Mouse (Mus musculus) colon, adult 2 months (tissue): Measurements from ENCODE around the gene Olfr1448. TPM values are rescaled to one million over a fixed set of nuclear protein-coding genes. Genes with fewer than 3 reads are reported as not detected.

Experiments
- polyA plus RNA-seq: library from polyadenylated mRNA; depleted of rRNA; stranded (reverse); fragments of >200 nt; gene quantifications from 2 replicates; pipeline ENCODE4 v1.2.3, GENCODE M21; 2012; rRNA removed

Gene Olfr1448
- polyA plus RNA-seq = not detected in 2 replicates

DNA sequence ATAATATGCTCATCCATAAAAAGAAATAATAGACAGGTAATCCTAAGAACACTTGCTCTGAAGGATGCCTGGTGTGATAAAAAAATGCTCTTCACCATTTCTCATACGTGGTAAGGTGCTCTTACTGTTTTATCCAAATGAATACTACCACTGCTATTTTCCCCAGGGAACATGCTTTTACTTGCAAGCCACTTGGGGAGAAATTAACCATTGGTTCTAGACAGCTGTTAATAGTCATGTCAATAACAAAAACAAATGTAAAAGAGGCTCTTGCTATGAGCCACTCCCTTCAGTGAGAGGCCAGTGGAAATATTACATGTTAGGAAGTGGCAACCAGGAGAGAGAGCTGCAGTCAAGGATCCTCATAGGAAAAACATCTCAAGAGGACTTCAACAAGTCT is at the start of gene Olfr1448:
Gene Olfr1448 (minus strand): TSS at position 101 of the 400 bp plus-strand sequence.

GRCm38 (mm10) chr19:12949958-12950357 is 25.7 kb upstream of the Olfr1448 start, which contains the start of gene Olfr1450:
Gene Olfr1450 (plus strand): TSS chr19:12950258.

DNA sequence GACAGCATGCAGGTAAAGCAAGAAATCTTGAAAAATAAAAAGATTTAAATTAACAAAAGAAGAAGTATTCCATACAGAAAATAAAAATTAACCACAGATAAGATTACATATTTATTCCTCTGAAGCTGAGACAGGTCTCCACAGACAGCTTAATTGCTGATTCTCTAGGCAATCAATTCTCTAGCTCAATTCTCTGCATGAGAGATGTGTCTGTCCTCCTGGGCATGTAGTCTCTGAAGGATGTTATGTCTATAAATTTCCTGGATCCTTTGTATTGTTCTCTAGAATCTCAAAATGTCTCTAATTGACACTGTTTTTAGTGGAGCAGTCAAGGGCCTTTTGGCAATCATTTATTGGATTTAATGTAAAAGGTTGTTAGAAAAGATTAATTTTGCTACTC is 6.3 kb upstream of the Olfr1448 start, which contains the start of gene Olfr1449:
Gene Olfr1449 (plus strand): TSS at position 301 of the 400 bp plus-strand sequence.

GRCm38 (mm10) chr19:12903643-12904042 is 20.6 kb downstream of the Olfr1448 start, which contains the start of gene Olfr1447:
Gene Olfr1447 (minus strand): TSS chr19:12903743.

GRCm38 (mm10) chr19:12893424-12893823 is 30.8 kb downstream of the Olfr1448 start, which contains the start of gene Olfr1446:
Gene Olfr1446 (minus strand): TSS chr19:12893524.

DNA sequence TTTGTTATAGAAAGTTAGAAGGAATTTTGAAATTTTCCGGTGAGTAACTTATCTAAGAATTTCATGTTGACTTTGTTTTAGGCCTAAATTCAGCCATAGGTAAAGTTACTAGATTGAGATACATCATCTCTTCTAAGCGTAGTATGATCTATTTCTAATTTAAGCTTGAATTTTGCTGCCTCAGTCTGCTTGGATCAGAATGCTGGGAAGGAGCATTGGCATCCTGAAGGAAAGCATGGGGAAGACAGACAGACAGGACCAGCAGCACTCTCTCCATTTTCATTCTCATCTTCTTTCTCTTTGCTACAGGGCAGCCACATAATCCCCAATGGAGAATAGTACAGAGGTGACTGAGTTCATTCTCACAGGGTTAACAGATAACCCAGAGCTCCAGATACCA is 40.7 kb downstream of the Olfr1448 start, which contains the start of gene Olfr1445:
Gene Olfr1445 (plus strand): TSS at position 301 of the 400 bp plus-strand sequence.

Other genes starting within 250 kb of the Olfr1448 start
- gene Olfr1443, start 246.3 kb downstream of the Olfr1448 start, polyA plus RNA-seq = not detected in 2 replicates
- gene Keg1, start 228.6 kb downstream of the Olfr1448 start, polyA plus RNA-seq = 0.10 TPM in 1 of 2 replicates, not detected in the other
- gene Cntf, start 158.8 kb downstream of the Olfr1448 start, polyA plus RNA-seq = 0.27 TPM in 1 of 2 replicates, not detected in the other
- gene Zfp91, start 128.3 kb downstream of the Olfr1448 start, polyA plus RNA-seq = 11.1 and 11.5 TPM in 2 replicates
- 2.3 and 2.5 TPM in 2 replicates for gene Lpxn, start 128.2 kb downstream of the Olfr1448 start, polyA plus RNA-seq
- not detected in 2 replicates for gene Gm5244, start 77.7 kb downstream of the Olfr1448 start, polyA plus RNA-seq
- gene Olfr1444, start 67.1 kb downstream of the Olfr1448 start, polyA plus RNA-seq = not detected in 2 replicates
- gene Olfr1445, start 40.6 kb downstream of the Olfr1448 start, polyA plus RNA-seq = not detected in 2 replicates
- gene Olfr1446, start 30.9 kb downstream of the Olfr1448 start, polyA plus RNA-seq = not detected in 2 replicates
- gene Olfr1447, start 20.7 kb downstream of the Olfr1448 start, polyA plus RNA-seq = not detected in 2 replicates
- not detected in 2 replicates for gene Olfr1449, start 6.4 kb upstream of the Olfr1448 start, polyA plus RNA-seq
- not detected in 2 replicates for gene Olfr1450, start 25.8 kb upstream of the Olfr1448 start, polyA plus RNA-seq
- gene Olfr1451, start 70.6 kb upstream of the Olfr1448 start, polyA plus RNA-seq = not detected in 2 replicates
- not detected in 2 replicates for gene Olfr1453, start 103.9 kb upstream of the Olfr1448 start, polyA plus RNA-seq
- not detected in 2 replicates for gene Olfr1454, start 136.2 kb upstream of the Olfr1448 start, polyA plus RNA-seq
- gene Olfr1457, start 173.5 kb upstream of the Olfr1448 start, polyA plus RNA-seq = not detected in 2 replicates
- gene Olfr1458, start 182.4 kb upstream of the Olfr1448 start, polyA plus RNA-seq = not detected in 2 replicates
- gene Olfr1459, start 225.1 kb upstream of the Olfr1448 start, polyA plus RNA-seq = not detected in 2 replicates
- gene Olfr1461, start 238.6 kb upstream of the Olfr1448 start, polyA plus RNA-seq = not detected in 2 replicates